Mouse (Mus musculus) E14TG2a.4 (cell line): ENCODE results near the gene Tmem119.
"Not testable (repeated sequence)": the region's sequence is repeated elsewhere in the genome, so short reads cannot be mapped to it uniquely, and the experiment has no call there.

Experiments used
- CTCF ChIP-seq: conservative IDR thresholded peaks from 2 replicates; pipeline ENCODE4 v1.5.1; 2014; ENCODE audit warnings: low read length
- NANOG ChIP-seq: IDR thresholded peaks from 2 replicates; pipeline ENCODE4 v1.6.1; 2014; ENCODE audit warnings: borderline replicate concordance, low read length, mixed read lengths

DNA sequence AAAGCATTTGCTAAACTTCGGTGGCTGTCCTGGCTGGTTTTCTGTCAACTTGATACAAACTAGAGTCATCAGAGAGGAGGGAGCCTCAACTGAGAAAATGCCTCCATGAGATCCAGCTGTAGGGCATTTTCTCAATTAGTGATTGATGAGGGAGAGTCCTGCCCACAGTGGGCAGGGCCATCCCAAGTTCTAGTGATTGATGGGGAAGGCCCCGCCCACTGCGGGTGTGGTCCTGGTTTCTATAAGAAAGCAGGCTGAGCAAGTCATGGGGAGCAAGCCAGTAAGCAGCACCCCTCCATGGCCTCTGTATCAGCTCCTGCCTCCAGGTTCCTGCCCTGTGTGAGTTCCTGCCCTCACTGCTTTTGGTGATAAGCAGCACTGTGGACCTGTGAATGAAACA is 16.2 kb downstream of the Tmem119 start:
- TF ChIP-seq CTCF, NANOG: not testable (repeated sequence)
